Mouse (Mus musculus) midbrain, postnatal 0 days (tissue): ENCODE data around the gene F2rl3. TPM values are rescaled to one million over a fixed set of nuclear protein-coding genes. Genes with fewer than 3 reads are reported as not detected.

Source experiments
- ATAC-seq: fragments of 200-750 bp; cut with Nextera tagmentation; 2 replicates; pipeline ENCODE4 v1.8.0; 2017; ENCODE audit warnings: moderate number of reproducible peaks, mild to moderate bottlenecking, moderate TSS enrichment, moderate library complexity; ENCODE audit not compliant: low FRiP score
- DNase-seq: peaks from one replicate; pipeline ENCODE4 v3.0.0-alpha.2; 2015; ENCODE audit warnings: low spot score
- H3K27ac ChIP-seq: fragments of 300-500 bp; sonication (generic); 2 replicates; pipeline ENCODE4 v1.5.1; 2014; ENCODE audit warnings: low read depth, mild to moderate bottlenecking, low read length, mixed read lengths
- H3K27me3 ChIP-seq: fragments of 300-500 bp; sonication (generic); 2 replicates; pipeline ENCODE4 v1.6.1; 2014; ENCODE audit warnings: low read length, control low read depth, mixed read lengths; ENCODE audit not compliant: insufficient read depth
- H3K36me3 ChIP-seq: fragments of 300-500 bp; sonication (generic); 2 replicates; pipeline ENCODE4 v1.6.1; 2014; ENCODE audit warnings: low read length, control low read depth, mixed read lengths; ENCODE audit not compliant: insufficient read depth
- H3K4me1 ChIP-seq: fragments of 300-500 bp; sonication (generic); 2 replicates; pipeline ENCODE4 v1.6.1; 2014; ENCODE audit warnings: mild to moderate bottlenecking, control low read depth, antibody characterized with exemption, low read length, mixed read lengths; ENCODE audit not compliant: insufficient read depth
- H3K4me2 ChIP-seq: fragments of 300-500 bp; sonication (generic); 2 replicates; pipeline ENCODE4 v1.6.1; 2014; ENCODE audit warnings: low read depth, mild to moderate bottlenecking, low read length, mixed read lengths; ENCODE audit not compliant: poor library complexity, severe bottlenecking
- H3K4me3 ChIP-seq: fragments of 300-500 bp; sonication (generic); 2 replicates; pipeline ENCODE4 v1.5.1; 2014; ENCODE audit warnings: low read depth, mild to moderate bottlenecking, low read length, moderate library complexity
- H3K9ac ChIP-seq: fragments of 300-500 bp; sonication (generic); replicated peaks from 2 replicates; pipeline ENCODE4 v1.6.1; 2014; ENCODE audit warnings: mild to moderate bottlenecking, low read length, moderate library complexity, mixed read lengths; ENCODE audit not compliant: poor library complexity, severe bottlenecking
- H3K9me3 ChIP-seq: fragments of 300-500 bp; sonication (generic); 2 replicates; pipeline ENCODE4 v1.6.1; 2016; ENCODE audit warnings: low read length, control low read depth
- CTCF ChIP-seq: IDR thresholded peaks from 2 replicates; pipeline ENCODE4 v1.5.1; 2016; ENCODE audit warnings: antibody characterized with exemption, mild to moderate bottlenecking
- WGBS: fragments of 180-500 bp; shearing (Covaris S2); extraction: QIAGEN DNeasy Blood & Tissue Kit; methylation state at CpG from one replicate; pipeline ENCODE4 v1.1.7; 2014; 5-methylcytosine and 5-hydroxymethylcytosine counted together
- polyA plus RNA-seq: library from polyadenylated mRNA; unstranded; fragments of >200 nt; fragmentation: Nextera tagmentation; extraction: Ambion mirVana; gene quantifications from 2 replicates; pipeline ENCODE4 v1.2.1, GENCODE M21; 2015
- total RNA-seq: library from RNA; depleted of rRNA; stranded (reverse); fragments of >200 nt; gene quantifications from 2 replicates; pipeline ENCODE4 v1.2.3, GENCODE M21; 2014; rRNA removed

F2rl3 gene
- total RNA-seq = 0.28 and 0.49 TPM in 2 replicates
- polyA plus RNA-seq = 0.28 and 0.34 TPM in 2 replicates

DNA sequence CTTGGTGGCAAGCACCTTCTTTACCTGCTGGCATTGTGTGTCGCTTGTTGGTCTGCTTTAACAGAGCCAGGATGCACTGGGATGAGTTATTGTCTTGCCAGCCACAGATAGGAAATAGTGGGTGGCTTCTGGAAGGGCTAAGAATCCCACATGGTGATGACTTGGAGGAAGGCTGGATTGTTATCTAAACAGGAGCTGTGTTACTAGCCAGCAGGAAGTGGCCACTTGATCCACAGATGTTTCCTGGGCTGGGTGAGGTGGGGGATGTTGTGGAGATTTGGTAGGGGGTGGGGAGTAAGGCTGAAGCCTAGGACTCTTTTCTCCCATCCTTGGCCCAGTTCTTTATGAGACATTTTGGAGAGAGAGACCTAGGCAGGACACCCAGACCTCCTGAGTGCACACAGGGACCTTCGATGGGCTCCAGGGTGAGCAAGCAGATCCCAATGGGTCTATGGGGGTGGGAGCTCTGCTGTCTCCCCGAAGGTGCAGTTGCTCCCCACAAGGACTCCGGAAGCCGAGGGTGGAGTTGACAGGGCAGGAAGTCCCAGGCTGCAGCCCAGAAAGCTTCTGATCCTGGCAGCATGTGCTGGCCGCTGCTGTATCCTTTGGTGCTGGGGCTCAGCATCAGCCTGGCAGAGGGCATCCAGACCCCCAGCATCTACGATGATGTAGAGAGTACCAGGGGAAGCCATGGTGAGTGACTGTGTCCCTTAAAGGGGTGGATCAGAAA is at the start of gene F2rl3:
TSS of gene F2rl3 (plus strand) at position 559 of the 730 bp plus-strand sequence.
- TF ChIP-seq CTCF = no peak
- Histone ChIP-seq H3K27ac (no peak within 1 kb of the TSS), H3K9me3 (no peaks in the 10 kb centered on the region), H3K4me3 (no peak within 1 kb of the TSS), H3K4me2 (no peak within 1 kb of the TSS), H3K9ac (no peak within 1 kb of the TSS), H3K27me3 (no peaks in the 10 kb centered on the region), H3K36me3 (peaks cover 17% of the 10 kb centered on the region), H3K4me1 (no peaks in the 10 kb centered on the region)
- no peak for DNase-seq
- ATAC-seq = no peak
- WGBS = 85% methylated on average over 7 of the region's 7 CpGs

DNA sequence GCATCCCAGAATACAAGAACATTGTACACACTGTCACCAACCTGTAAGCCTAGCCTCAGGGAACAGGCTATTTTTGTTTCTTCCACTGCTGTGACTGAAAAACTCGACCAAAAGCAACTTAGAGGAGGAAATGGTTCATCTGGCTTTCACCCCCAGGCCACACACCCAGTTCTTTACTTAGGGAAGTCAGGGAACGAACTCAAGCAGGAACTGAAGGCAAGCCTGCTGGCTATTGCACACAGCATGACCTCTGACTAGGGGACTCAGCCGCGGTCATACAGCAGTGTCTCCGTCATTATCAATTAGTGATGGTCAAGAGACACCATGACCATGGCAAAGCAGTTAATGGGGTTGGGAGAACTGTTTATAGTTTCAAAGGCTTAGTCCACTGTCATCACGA is 49.1 kb upstream of the F2rl3 start:
- TF ChIP-seq CTCF = no peak

DNA sequence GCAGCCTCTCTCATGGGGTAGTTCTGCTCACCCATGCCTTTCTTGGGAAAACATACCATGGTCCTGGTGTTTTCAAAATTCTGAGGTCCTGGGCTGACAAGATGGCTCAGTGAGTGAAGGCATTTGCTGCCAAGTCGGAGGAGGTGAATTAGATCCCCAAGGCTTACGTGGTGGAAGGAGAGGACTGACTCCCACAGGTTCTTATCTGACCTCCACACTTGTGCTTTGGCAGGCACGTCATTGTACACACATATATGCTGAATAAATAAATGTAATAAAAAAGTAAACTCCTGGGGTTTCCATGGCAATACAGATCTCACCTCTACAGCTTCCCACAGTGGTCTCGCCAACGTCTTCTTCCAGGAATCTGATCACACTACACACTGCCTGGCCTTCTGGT is 45.1 kb upstream of the F2rl3 start:
- H3K27me3 ChIP-seq = no peaks in the 10 kb centered on the region
- H3K36me3 ChIP-seq = no peaks in the 10 kb centered on the region

More for the DNA sequence above, 49.1 kb upstream of the F2rl3 start:
- H3K4me3 ChIP-seq = no peak overlapping the region
- H3K9me3 ChIP-seq = no peaks in the 10 kb centered on the region
- no peaks in the 10 kb centered on the region for H3K4me1 ChIP-seq
- H3K27ac ChIP-seq = no peak overlapping the region
- no peaks in the 10 kb centered on the region for H3K36me3 ChIP-seq
- no peak overlapping the region for H3K4me2 ChIP-seq
- DNase-seq (no peak), ATAC-seq (no peak)
- WGBS = 24% methylated on average over 6 of the region's 6 CpGs
- H3K27me3 ChIP-seq = no peaks in the 10 kb centered on the region
- no peak overlapping the region for H3K9ac ChIP-seq

DNA sequence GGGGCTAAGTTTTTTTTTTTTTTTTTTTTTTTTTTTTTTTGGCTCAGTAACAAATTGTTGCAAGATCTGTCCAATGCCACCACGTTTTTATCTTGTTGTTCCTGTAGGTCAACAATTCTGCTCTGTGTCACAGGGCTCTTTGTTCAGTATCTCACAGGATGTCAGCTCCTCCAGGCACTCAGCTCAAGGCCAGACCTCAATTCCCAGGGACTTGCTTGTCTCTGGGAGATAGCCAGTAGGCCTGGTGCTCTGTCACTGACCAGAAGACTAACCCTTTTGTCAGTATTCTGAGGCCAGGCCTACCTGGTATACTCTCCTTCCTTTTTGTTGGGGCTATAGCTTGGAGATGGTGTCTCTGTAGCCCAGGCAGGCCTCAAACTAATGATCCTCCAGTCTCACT is 41.1 kb upstream of the F2rl3 start:
- no peak overlapping the region for H3K4me2 ChIP-seq
- no peak for TF ChIP-seq CTCF
- peaks cover 8% of the 10 kb centered on the region for H3K36me3 ChIP-seq
- no peaks in the 10 kb centered on the region for H3K27me3 ChIP-seq
- WGBS = 30% methylated on average over 1 of the region's 1 CpGs
- peaks cover 6% of the 10 kb centered on the region; the same call in 1 of the 2 replicates for H3K4me1 ChIP-seq
- H3K9me3 ChIP-seq = no peaks in the 10 kb centered on the region
- ATAC-seq (no peak), DNase-seq (no peak)
- H3K27ac ChIP-seq = no peak overlapping the region
- no peak overlapping the region for H3K9ac ChIP-seq
- no peak overlapping the region for H3K4me3 ChIP-seq

More for the DNA sequence above, 45.1 kb upstream of the F2rl3 start:
- Histone ChIP-seq H3K9me3 (no peaks in the 10 kb centered on the region), H3K9ac (no peak overlapping the region), H3K4me1 (no peaks in the 10 kb centered on the region), H3K27ac (no peak overlapping the region), H3K4me2 (no peak overlapping the region), H3K4me3 (no peak overlapping the region)
- ATAC-seq (no peak), DNase-seq (no peak)
- WGBS = 83% methylated on average over 5 of the region's 5 CpGs
- TF ChIP-seq CTCF = no peak

DNA sequence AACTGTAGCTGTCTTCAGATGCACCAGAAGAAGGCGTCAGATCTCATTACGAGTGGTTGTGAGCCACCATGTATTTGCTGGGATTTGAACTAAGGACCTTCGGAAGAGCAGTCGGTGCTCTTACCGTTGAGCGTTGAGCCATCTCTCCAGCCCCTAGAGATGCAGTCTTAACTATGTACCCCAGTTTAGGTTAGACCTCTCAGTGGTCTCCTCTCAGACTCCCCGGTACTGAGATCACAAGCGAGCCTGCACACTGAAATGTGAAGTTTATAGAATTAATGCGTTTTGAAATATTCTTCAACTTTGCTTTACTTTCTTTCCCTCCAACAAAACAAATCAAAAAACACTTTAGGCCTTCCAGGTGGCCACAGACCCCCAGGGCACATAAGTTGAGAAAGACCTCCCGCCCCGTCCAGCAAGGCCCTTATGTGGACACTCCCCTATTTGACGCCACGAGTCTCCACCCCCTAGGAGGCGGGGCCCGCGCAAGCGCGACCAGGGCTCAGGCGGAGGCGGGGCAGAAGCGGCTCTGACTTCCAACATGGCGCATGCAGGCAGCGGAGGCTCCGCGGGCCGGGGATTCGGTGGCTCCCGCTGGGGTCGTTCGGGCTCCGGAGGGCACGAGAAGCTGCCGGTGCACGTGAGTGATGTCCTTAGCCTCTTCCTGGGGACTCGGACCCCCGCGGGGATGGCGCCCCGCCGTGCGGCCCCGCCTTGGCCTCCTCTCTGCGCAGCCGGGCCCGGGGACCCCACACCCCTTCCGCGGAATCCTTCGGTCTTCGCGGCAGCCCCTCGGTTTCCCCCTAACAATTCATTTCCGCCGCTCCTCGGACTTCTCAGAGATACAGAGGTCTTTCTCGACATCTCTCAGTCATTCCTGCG is 38.7 kb upstream of the F2rl3 start, which contains the start of gene Sin3b:
TSS of gene Sin3b (plus strand) at position 517 of the 882 bp plus-strand sequence.
- H3K4me1 ChIP-seq = peaks cover 6% of the 10 kb centered on the region; the same call in 1 of the 2 replicates
- peak within 1 kb of the TSS; percentile 96 for H3K4me2 ChIP-seq
- peak within 1 kb of the TSS; percentile 99 for H3K4me3 ChIP-seq
- H3K9ac ChIP-seq = peak within 1 kb of the TSS; percentile 98
- WGBS = 19% methylated on average over 41 of the region's 56 CpGs
- peaks cover 29% of the 10 kb centered on the region for H3K36me3 ChIP-seq
- TF ChIP-seq CTCF = no peak
- ATAC-seq (peak; percentile 99), DNase-seq (peak; percentile 90)
- H3K9me3 ChIP-seq = no peaks in the 10 kb centered on the region
- H3K27me3 ChIP-seq = no peaks in the 10 kb centered on the region
- peak within 1 kb of the TSS; percentile 47; the same call in 1 of the 2 replicates for H3K27ac ChIP-seq
